Mouse (Mus musculus) fat pad, adult 2 months (tissue): Measurements from ENCODE around the gene Slc39a11.

ENCODE experiments used
- DNase-seq: peaks from one replicate; pipeline ENCODE4 v3.0.0-alpha.2; 2011; ENCODE audit warnings: low read depth, low spot score; ENCODE audit errors: extremely low read depth

Slc39a11 gene

GRCm38 (mm10) chr11:113634699-113635121 is 15.2 kb downstream of the Slc39a11 start:
- no peak for DNase-seq

GRCm38 (mm10) chr11:113633398-113633797 is 16.5 kb downstream of the Slc39a11 start:
- no peak for DNase-seq

GRCm38 (mm10) chr11:113632303-113632702 is 17.6 kb downstream of the Slc39a11 start:
- no peak for DNase-seq

- DNase-seq: no peak
Measured at GRCm38 (mm10) chr11:113631862-113632261, 18.0 kb downstream of the Slc39a11 start.

- DNase-seq: no peak
Measured at GRCm38 (mm10) chr11:113631302-113631701, 18.6 kb downstream of the Slc39a11 start.

- DNase-seq: no peak
Measured at GRCm38 (mm10) chr11:113630642-113631041, 19.2 kb downstream of the Slc39a11 start.

GRCm38 (mm10) chr11:113627785-113628184 is 22.1 kb downstream of the Slc39a11 start:
- no peak for DNase-seq

GRCm38 (mm10) chr11:113625437-113625836 is 24.4 kb downstream of the Slc39a11 start:
- DNase-seq: no peak

GRCm38 (mm10) chr11:113622028-113622427 is 27.9 kb downstream of the Slc39a11 start:
- no peak for DNase-seq

- DNase-seq: no peak
Measured at GRCm38 (mm10) chr11:113621001-113621400, 28.9 kb downstream of the Slc39a11 start.

GRCm38 (mm10) chr11:113619420-113620080 is 30.3 kb downstream of the Slc39a11 start:
- no peak for DNase-seq

- DNase-seq: no peak
Measured at GRCm38 (mm10) chr11:113618672-113619419, 31.0 kb downstream of the Slc39a11 start, which contains the start of gene Sstr2. Sstr2 (plus strand) TSS chr11:113619342.

- DNase-seq: no peak
Measured at GRCm38 (mm10) chr11:113618303-113618671, 31.6 kb downstream of the Slc39a11 start.

- DNase-seq: no peak
Measured at GRCm38 (mm10) chr11:113617132-113617911, 32.6 kb downstream of the Slc39a11 start.

GRCm38 (mm10) chr11:113614476-113614875 is 35.4 kb downstream of the Slc39a11 start:
- no peak for DNase-seq

GRCm38 (mm10) chr11:113611664-113612611 is 37.9 kb downstream of the Slc39a11 start:
- DNase-seq: no peak

- no peak for DNase-seq
Measured at GRCm38 (mm10) chr11:113611112-113611646, 38.7 kb downstream of the Slc39a11 start.

GRCm38 (mm10) chr11:113610266-113610665 is 39.6 kb downstream of the Slc39a11 start:
- no peak for DNase-seq

GRCm38 (mm10) chr11:113609581-113609980 is 40.3 kb downstream of the Slc39a11 start:
- DNase-seq: no peak

- no peak for DNase-seq
Measured at GRCm38 (mm10) chr11:113607556-113607955, 42.3 kb downstream of the Slc39a11 start.
